Mouse (Mus musculus) stomach, embryonic 14.5 days (tissue): Measurements from ENCODE around the gene Lrrc25. TPM values are rescaled to one million over a fixed set of nuclear protein-coding genes. Genes with fewer than 3 reads are reported as not detected.

Source experiments
- ATAC-seq: fragments of 200-750 bp; cut with Nextera tagmentation; 2 replicates; pipeline ENCODE4 v1.8.0; 2017; ENCODE audit warnings: low read depth, moderate TSS enrichment; ENCODE audit not compliant: insufficient number of reproducible peaks, insufficient read depth, low FRiP score
- H3K27ac ChIP-seq: fragments of 300-500 bp; sonication (generic); 2 replicates; pipeline ENCODE4 v1.5.1; 2014; ENCODE audit warnings: mild to moderate bottlenecking, low read length, moderate library complexity, mixed read lengths
- H3K27me3 ChIP-seq: fragments of 300-500 bp; sonication (generic); 2 replicates; pipeline ENCODE4 v1.6.1; 2014; ENCODE audit warnings: low read length, control low read depth, mixed read lengths; ENCODE audit not compliant: control insufficient read depth, insufficient read depth
- H3K36me3 ChIP-seq: fragments of 300-500 bp; sonication (generic); 2 replicates; pipeline ENCODE4 v1.6.1; 2014; ENCODE audit warnings: mild to moderate bottlenecking, control low read depth, low read length, moderate library complexity, mixed read lengths; ENCODE audit not compliant: control insufficient read depth, insufficient read depth
- H3K4me1 ChIP-seq: fragments of 300-500 bp; sonication (generic); 2 replicates; pipeline ENCODE4 v1.6.1; 2014; ENCODE audit warnings: low read length, control low read depth, mixed read lengths; ENCODE audit not compliant: control insufficient read depth, insufficient read depth
- H3K4me2 ChIP-seq: fragments of 300-500 bp; sonication (generic); replicated peaks from 2 replicates; pipeline ENCODE4 v1.6.1; 2014; ENCODE audit warnings: low read depth, low read length, control low read depth
- H3K4me3 ChIP-seq: fragments of 300-500 bp; sonication (generic); 2 replicates; pipeline ENCODE4 v1.5.1; 2014; ENCODE audit warnings: low read depth, low read length, control low read depth
- H3K9ac ChIP-seq: fragments of 300-500 bp; sonication (generic); replicated peaks from 2 replicates; pipeline ENCODE4 v1.6.1; 2014; ENCODE audit warnings: low read depth, mild to moderate bottlenecking, control low read depth, low read length, moderate library complexity, mixed read lengths
- H3K9me3 ChIP-seq: fragments of 300-500 bp; sonication (generic); 2 replicates; pipeline ENCODE4 v1.6.1; 2016; ENCODE audit warnings: low read depth, low read length, control low read depth; ENCODE audit not compliant: control insufficient read depth
- WGBS: fragments of 180-500 bp; shearing (Covaris S2); extraction: QIAGEN DNeasy Blood & Tissue Kit; methylation state at CpG from one replicate; pipeline ENCODE4 v1.1.7; 2014; 5-methylcytosine and 5-hydroxymethylcytosine counted together
- polyA plus RNA-seq: library from polyadenylated mRNA; unstranded; fragments of >200 nt; fragmentation: Nextera tagmentation; extraction: Ambion mirVana; gene quantifications from 2 replicates; pipeline ENCODE4 v1.2.1, GENCODE M21; 2014

Lrrc25 gene
- polyA plus RNA-seq, 1 experiment from 2014 or later = 2.9 TPM

DNA sequence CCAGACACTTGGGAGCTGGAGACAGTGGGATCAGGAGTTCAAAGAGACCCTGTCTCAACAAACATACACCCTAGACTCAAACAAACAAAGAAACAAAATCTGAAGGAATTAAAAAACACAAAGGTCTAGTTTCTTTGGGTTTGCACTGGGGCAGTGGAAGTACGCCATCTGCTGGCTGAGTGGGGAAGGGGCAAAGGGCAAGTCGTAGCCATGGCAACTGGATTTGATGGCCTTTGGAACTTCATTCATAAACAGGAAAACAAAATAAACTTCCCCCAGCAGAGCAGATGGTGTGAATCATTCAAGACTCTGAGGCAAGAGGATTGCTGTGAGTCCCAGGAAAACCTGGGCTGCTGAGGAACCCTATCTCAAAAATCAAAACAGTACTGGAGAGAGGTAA lies 37.3 kb downstream of the Lrrc25 start:
- Histone ChIP-seq H3K27me3 (no peaks in the 10 kb centered on the region), H3K36me3 (peaks cover 48% of the 10 kb centered on the region), H3K4me1 (peaks cover 17% of the 10 kb centered on the region), H3K4me3 (no peak overlapping the region), H3K9ac (no peak overlapping the region), H3K9me3 (no peaks in the 10 kb centered on the region), H3K27ac (no peak overlapping the region), H3K4me2 (no peak overlapping the region)
- ATAC-seq = no peak
- WGBS = 59% methylated on average over 2 of the region's 2 CpGs

DNA sequence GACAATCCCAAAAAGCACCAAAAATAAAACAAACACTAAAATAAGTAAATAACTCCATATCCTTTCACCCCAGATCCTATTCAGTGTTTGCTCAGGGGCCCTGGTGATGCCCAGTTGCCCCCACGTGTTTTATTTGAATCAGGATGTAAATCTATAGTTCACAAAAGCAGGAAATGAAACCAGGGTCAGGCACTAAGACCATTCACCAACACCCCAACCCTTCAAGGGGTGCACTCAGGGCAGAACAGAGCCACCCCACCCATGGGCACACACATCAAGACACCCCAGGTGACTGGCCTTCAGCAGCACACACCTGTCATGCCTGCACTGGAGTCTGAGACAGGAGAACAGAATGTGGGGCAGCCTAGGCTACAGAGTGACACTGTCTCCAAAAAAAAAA lies 38.2 kb downstream of the Lrrc25 start:
- Histone ChIP-seq H3K27ac (no peak overlapping the region), H3K9me3 (no peaks in the 10 kb centered on the region), H3K27me3 (no peaks in the 10 kb centered on the region), H3K4me3 (no peak overlapping the region), H3K4me1 (peaks cover 19% of the 10 kb centered on the region), H3K4me2 (no peak overlapping the region), H3K36me3 (peaks cover 48% of the 10 kb centered on the region), H3K9ac (no peak overlapping the region)
- WGBS = 73% methylated on average over 1 of the region's 1 CpGs
- no peak for ATAC-seq

GRCm38 (mm10) chr8:70655469-70655868 lies 39.5 kb downstream of the Lrrc25 start:
- Histone ChIP-seq H3K36me3 (peaks cover 40% of the 10 kb centered on the region), H3K9me3 (no peaks in the 10 kb centered on the region), H3K4me2 (no peak overlapping the region), H3K4me3 (no peak overlapping the region), H3K27me3 (no peaks in the 10 kb centered on the region), H3K27ac (no peak overlapping the region; the same call in 1 of the 2 replicates), H3K9ac (no peak overlapping the region), H3K4me1 (peaks cover 16% of the 10 kb centered on the region)
- no peak for ATAC-seq
- 52% methylated on average over 2 of the region's 2 CpGs for WGBS

DNA sequence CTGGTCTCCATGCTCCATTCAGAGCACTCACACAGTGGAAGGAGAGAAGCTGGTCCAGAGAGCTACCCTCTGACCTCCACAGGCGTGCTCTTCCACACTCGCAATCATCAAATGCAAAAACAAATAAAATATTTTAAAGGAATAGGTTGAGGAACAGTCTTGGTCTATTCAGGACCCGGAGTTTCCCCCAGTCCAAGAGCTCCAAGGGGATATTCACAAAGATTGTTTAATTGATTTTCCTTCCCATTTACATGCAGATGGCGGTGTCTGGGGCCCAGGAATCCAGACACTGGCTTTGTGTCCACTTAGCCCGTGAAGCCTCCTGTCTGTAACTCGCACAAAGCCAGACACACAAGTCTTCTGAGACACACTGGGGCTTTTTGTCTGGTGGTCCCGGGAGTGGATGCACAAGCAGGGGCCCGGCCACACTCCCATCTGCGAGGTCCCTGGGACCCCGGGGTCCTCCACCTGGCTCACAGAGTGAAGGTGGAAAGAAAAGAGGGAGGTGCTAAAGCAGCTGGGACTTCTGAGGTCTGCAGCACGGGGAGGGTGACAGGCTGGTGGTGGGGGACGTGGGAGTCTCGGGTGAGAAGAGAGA lies 40.3 kb downstream of the Lrrc25 start:
- whole genome bisulfite sequencing = 70% methylated on average over 13 of the region's 13 CpGs
- Histone ChIP-seq H3K36me3 (peaks cover 38% of the 10 kb centered on the region), H3K4me1 (peaks cover 18% of the 10 kb centered on the region), H3K27me3 (no peaks in the 10 kb centered on the region), H3K4me2 (no peak overlapping the region), H3K27ac (peak overlapping the region; percentile 55; the same call in 1 of the 2 replicates), H3K4me3 (no peak overlapping the region), H3K9ac (0 out of 2 replicates have a peak overlapping the region, but pooled peaks have one; percentile 6), H3K9me3 (no peaks in the 10 kb centered on the region)
- ATAC-seq = no peak

- 96% methylated on average over 3 of the region's 3 CpGs for WGBS
These were observed 41.3 kb downstream of the Lrrc25 start for GRCm38 (mm10) chr8:70657214-70657613.

GRCm38 (mm10) chr8:70657739-70658138 lies 41.8 kb downstream of the Lrrc25 start:
- Histone ChIP-seq H3K27me3 (no peaks in the 10 kb centered on the region), H3K9me3 (no peaks in the 10 kb centered on the region), H3K36me3 (peaks cover 27% of the 10 kb centered on the region), H3K27ac (no peak overlapping the region), H3K4me1 (peaks cover 18% of the 10 kb centered on the region), H3K4me3 (peak overlapping the region; percentile 78; the same call in 1 of the 2 replicates), H3K9ac (no peak overlapping the region), H3K4me2 (peak overlapping the region; percentile 92; the same call in 1 of the 2 replicates)
- WGBS = 84% methylated on average over 2 of the region's 2 CpGs
- no peak for ATAC-seq

More at GRCm38 (mm10) chr8:70657214-70657613, 41.3 kb downstream of the Lrrc25 start:
- no peak overlapping the region for H3K4me3 ChIP-seq
- peaks cover 18% of the 10 kb centered on the region for H3K4me1 ChIP-seq
- no peak overlapping the region for H3K9ac ChIP-seq
- no peak for ATAC-seq
- H3K9me3 ChIP-seq = no peaks in the 10 kb centered on the region
- peak overlapping the region; percentile 33; the same call in 1 of the 2 replicates for H3K27ac ChIP-seq
- H3K4me2 ChIP-seq = no peak overlapping the region
- H3K27me3 ChIP-seq = no peaks in the 10 kb centered on the region
- H3K36me3 ChIP-seq = peaks cover 29% of the 10 kb centered on the region

DNA sequence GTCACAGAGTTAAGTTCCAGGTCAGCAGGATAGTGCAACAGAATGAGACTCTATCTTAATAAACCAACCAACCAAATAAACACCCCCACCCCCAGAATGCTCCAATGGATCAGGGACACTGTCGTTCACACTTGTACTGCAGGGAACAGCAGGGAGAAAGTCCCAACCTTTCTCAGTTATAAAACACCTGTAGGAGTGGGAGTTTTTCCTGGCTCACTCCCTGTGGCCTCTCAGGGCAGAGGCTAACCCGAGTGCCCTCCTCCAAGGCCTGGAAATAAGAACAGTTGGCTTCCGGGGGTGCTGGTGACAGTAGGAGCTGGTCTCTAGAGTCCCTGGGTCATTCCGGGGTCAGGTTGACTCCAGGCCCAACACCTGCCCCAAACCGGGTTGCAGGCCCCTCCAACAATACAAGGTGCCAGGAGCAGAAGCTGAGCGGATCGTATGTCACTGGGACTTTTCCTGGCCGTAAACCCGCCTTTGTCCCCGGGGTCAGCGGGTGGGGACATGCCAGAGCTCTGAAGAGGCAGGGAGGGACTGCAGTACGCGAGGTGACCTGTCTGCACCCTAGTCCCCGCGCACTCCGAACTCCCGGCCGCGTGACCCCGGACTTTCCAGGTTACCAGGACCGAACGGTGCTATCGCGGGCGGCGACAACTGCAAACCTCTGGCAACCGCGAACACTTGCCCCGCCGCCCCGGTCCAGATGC lies 43.1 kb downstream of the Lrrc25 start:
- Histone ChIP-seq H3K36me3 (peaks cover 27% of the 10 kb centered on the region), H3K9me3 (no peaks in the 10 kb centered on the region), H3K4me2 (peak overlapping the region; percentile 92), H3K27ac (peak overlapping the region; percentile 67), H3K4me3 (peak overlapping the region; percentile 78), H3K4me1 (peaks cover 18% of the 10 kb centered on the region), H3K9ac (peak overlapping the region; percentile 78), H3K27me3 (no peaks in the 10 kb centered on the region)
- WGBS = under 1% methylated on average over 31 of the region's 31 CpGs
- ATAC-seq = no peak; the same call in 1 of the 2 replicates

DNA sequence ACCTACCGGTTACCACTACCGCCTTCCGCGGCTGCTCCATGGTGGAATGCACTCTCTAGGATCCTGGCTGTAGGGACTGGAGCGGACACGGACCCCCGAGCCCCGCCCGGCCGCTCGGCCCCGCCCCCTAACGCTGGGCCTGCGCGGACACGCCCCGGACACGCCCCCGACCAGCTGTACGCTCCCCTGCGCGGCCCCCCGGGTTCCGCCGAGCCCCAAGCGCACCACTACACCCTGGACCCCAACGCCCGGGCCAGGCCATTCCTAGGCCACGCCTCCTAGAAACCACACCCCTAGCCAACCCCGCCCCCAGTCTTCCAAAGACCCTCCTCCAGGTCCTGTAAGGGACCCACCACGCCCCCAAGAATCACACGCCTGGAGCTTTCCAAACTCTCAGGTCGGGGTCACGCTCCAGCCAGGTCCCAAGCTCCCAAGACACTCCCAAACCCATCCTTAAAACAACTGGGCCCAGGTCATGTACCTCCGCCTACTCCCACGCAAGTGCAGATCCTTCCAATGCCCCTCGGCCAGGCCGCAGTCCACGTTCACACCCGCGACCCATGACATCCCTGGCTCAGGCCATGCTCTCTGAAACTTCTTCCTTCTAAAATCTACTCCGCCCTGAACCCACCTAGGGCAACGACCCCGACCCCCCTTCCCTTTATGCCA lies 43.8 kb downstream of the Lrrc25 start:
- peak overlapping the region; percentile 92 for H3K4me2 ChIP-seq
- H3K27ac ChIP-seq = peak overlapping the region; percentile 74
- WGBS = 1% methylated on average over 42 of the region's 44 CpGs
- peaks cover 24% of the 10 kb centered on the region for H3K36me3 ChIP-seq
- peak overlapping the region; percentile 78 for H3K4me3 ChIP-seq
- peaks cover 18% of the 10 kb centered on the region for H3K4me1 ChIP-seq
- peak overlapping the region; percentile 78 for H3K9ac ChIP-seq
- H3K9me3 ChIP-seq = no peaks in the 10 kb centered on the region
- peak; percentile 96 for ATAC-seq
- no peaks in the 10 kb centered on the region for H3K27me3 ChIP-seq
